Mouse (Mus musculus) small intestine, adult 2 months (tissue): ENCODE data around the gene Cdh13. TPM values are rescaled to one million over a fixed set of nuclear protein-coding genes. Genes with fewer than 3 reads are reported as not detected.

Experiments used
- H3K27ac ChIP-seq: fragments of 200-500 bp; 2 replicates; pipeline ENCODE4 v1.5.1; 2012; ENCODE audit warnings: low read depth, low read length, control low read depth, inconsistent platforms; ENCODE audit not compliant: insufficient read depth
- H3K27me3 ChIP-seq: fragments of 200-500 bp; 2 replicates; pipeline ENCODE4 v1.6.1; 2012; ENCODE audit warnings: mild to moderate bottlenecking, moderate library complexity, low read length, inconsistent platforms; ENCODE audit not compliant: control insufficient read depth, insufficient read depth
- H3K36me3 ChIP-seq: fragments of 200-500 bp; 2 replicates; pipeline ENCODE4 v1.6.1; 2012; ENCODE audit warnings: mild to moderate bottlenecking, low read length, control low read depth, inconsistent platforms; ENCODE audit not compliant: control insufficient read depth, insufficient read depth
- H3K4me1 ChIP-seq: fragments of 200-500 bp; 2 replicates; pipeline ENCODE4 v1.6.1; 2012; ENCODE audit warnings: low read length, inconsistent platforms, mixed read lengths; ENCODE audit not compliant: control insufficient read depth, insufficient read depth, insufficient read length
- H3K4me3 ChIP-seq: fragments of 200-500 bp; 2 replicates; pipeline ENCODE4 v1.5.1; 2012; ENCODE audit warnings: low read depth, mild to moderate bottlenecking, control low read depth, inconsistent platforms, low read length, moderate library complexity
- CTCF ChIP-seq: fragments of 200-500 bp; IDR thresholded peaks from 2 replicates; pipeline ENCODE4 v1.5.1; 2012; ENCODE audit warnings: low read depth, mild to moderate bottlenecking, control low read depth, inconsistent platforms, low read length, moderate library complexity, mixed read lengths; ENCODE audit not compliant: insufficient replicate concordance, insufficient read length; ENCODE audit errors: extremely low read depth
- POLR2A ChIP-seq: fragments of 200-500 bp; IDR thresholded peaks from 2 replicates; pipeline ENCODE4 v1.6.1; 2012; ENCODE audit warnings: low read depth, mild to moderate bottlenecking, control low read depth, inconsistent platforms, low read length, moderate library complexity
- whole genome bisulfite sequencing: fragments of 180-500 bp; shearing (Covaris S2); methylation state at CpG from one replicate; pipeline ENCODE4 v1.1.7; 2018; 5-methylcytosine and 5-hydroxymethylcytosine counted together
- polyA plus RNA-seq: library from polyadenylated mRNA; depleted of rRNA; stranded (reverse); fragments of >200 nt; gene quantifications from 2 replicates; pipeline ENCODE4 v1.2.3, GENCODE M21; 2012

The Cdh13 gene
- polyA plus RNA-seq, 1 experiment: 4.6 TPM

- 81% methylated on average over 8 of the region's 8 CpGs for WGBS
- no peaks in the 10 kb centered on the region for H3K4me1 ChIP-seq
- no peaks in the 10 kb centered on the region for H3K36me3 ChIP-seq
- H3K27me3 ChIP-seq: no peaks in the 10 kb centered on the region
- H3K27ac ChIP-seq: no peak overlapping the region
- TF ChIP-seq POLR2A (no peak), CTCF (no peak)
- no peak overlapping the region for H3K4me3 ChIP-seq
These were observed 255.5 kb downstream of the Cdh13 start for GRCm38 (mm10) chr8:118538816-118539558.

DNA sequence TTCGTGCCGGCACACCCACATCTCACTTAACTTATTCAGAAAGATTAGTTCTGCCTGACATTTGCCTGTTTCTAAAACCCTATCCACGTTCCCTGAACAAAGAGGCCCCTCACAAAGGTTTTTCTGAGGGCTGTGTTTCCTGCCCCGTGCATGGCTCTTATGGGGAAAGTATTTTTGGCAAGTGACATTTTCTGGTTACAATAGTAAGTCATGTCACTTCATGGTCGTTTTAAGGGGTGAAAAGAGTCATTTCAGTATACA, 256.0 kb downstream of the Cdh13 start:
- Histone ChIP-seq H3K4me1 (no peaks in the 10 kb centered on the region), H3K27me3 (no peaks in the 10 kb centered on the region), H3K27ac (no peak overlapping the region), H3K36me3 (no peaks in the 10 kb centered on the region), H3K4me3 (no peak overlapping the region)
- no peak for TF ChIP-seq CTCF
- no peak for TF ChIP-seq POLR2A
- 49% methylated on average over 5 of the region's 5 CpGs for WGBS

- H3K27me3 ChIP-seq: no peaks in the 10 kb centered on the region
- H3K4me3 ChIP-seq: no peak overlapping the region
- WGBS: 88% methylated on average over 4 of the region's 4 CpGs
These were observed 256.4 kb downstream of the Cdh13 start for GRCm38 (mm10) chr8:118539941-118540340.

GRCm38 (mm10) chr8:118552397-118552796, 268.9 kb downstream of the Cdh13 start:
- Histone ChIP-seq H3K27ac (no peak overlapping the region), H3K36me3 (no peaks in the 10 kb centered on the region), H3K27me3 (no peaks in the 10 kb centered on the region), H3K4me1 (no peaks in the 10 kb centered on the region), H3K4me3 (no peak overlapping the region)
- 75% methylated on average over 14 of the region's 14 CpGs for WGBS
- TF ChIP-seq POLR2A (no peak), CTCF (no peak)

More at GRCm38 (mm10) chr8:118539941-118540340, 256.4 kb downstream of the Cdh13 start:
- H3K36me3 ChIP-seq: no peaks in the 10 kb centered on the region
- H3K4me1 ChIP-seq: no peaks in the 10 kb centered on the region
- no peak for TF ChIP-seq POLR2A
- TF ChIP-seq CTCF: no peak
- no peak overlapping the region for H3K27ac ChIP-seq

DNA sequence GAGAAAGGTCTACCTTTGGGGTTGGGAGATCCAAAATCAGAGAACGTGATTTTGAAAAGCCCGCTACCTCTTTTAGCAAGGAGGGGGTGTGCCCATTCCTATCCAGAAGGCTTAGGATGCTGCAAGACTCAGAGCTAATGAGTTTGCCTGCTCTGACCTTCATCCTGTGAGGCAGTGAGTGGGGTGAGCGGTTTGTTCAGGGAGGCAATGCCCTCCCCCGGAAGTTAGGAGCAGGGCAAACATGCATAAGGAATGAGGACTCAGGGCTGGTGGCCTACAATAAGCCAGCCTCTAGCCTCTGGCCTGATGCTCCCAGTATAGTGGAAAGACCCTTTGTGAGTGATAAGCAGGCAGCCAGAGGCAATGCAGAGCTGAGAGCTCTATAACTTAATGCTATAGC, 269.3 kb downstream of the Cdh13 start:
- Histone ChIP-seq H3K36me3 (no peaks in the 10 kb centered on the region), H3K4me1 (no peaks in the 10 kb centered on the region), H3K27ac (no peak overlapping the region), H3K4me3 (no peak overlapping the region), H3K27me3 (no peaks in the 10 kb centered on the region)
- TF ChIP-seq POLR2A: no peak
- TF ChIP-seq CTCF: no peak
- 74% methylated on average over 4 of the region's 4 CpGs for WGBS

GRCm38 (mm10) chr8:118564024-118564423, 280.5 kb downstream of the Cdh13 start:
- TF ChIP-seq CTCF (no peak), POLR2A (no peak)
- no peaks in the 10 kb centered on the region for H3K36me3 ChIP-seq
- no peaks in the 10 kb centered on the region for H3K4me1 ChIP-seq
- H3K4me3 ChIP-seq: no peak overlapping the region
- no peaks in the 10 kb centered on the region for H3K27me3 ChIP-seq
- no peak overlapping the region for H3K27ac ChIP-seq
- WGBS: 67% methylated on average over 6 of the region's 6 CpGs

DNA sequence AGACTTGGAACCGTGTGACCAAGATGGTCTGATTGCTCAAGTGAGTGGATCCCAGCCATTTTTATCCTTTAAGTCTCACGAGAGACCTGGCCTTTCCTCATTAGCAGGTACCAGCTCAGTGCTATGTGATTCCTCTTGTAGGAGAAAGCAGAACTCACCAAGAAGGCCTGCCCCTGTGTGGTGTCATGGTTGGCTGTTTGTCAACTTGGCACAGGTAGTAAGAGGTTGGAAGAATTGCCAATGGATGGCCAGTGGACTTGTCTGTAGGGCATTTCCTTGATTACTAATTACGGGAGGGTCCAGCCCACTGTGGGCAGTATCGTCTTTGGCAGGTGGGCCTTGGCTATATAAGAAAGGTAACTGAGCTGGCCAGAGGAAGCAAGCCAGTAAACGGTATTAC, 281.7 kb downstream of the Cdh13 start:
- Histone ChIP-seq H3K4me1 (no peaks in the 10 kb centered on the region), H3K36me3 (no peaks in the 10 kb centered on the region), H3K4me3 (no peak overlapping the region), H3K27me3 (no peaks in the 10 kb centered on the region), H3K27ac (no peak overlapping the region)
- no peak for TF ChIP-seq POLR2A
- TF ChIP-seq CTCF: no peak
- WGBS: 81% methylated on average over 5 of the region's 5 CpGs
